Mouse (Mus musculus) A20 (cell line): ENCODE data around the gene Pacrg.

ENCODE experiments used
- DNase-seq: peaks from one replicate; pipeline ENCODE4 v3.0.0-alpha.2; 2011; ENCODE audit warnings: low read depth, low spot score

The Pacrg gene

DNA sequence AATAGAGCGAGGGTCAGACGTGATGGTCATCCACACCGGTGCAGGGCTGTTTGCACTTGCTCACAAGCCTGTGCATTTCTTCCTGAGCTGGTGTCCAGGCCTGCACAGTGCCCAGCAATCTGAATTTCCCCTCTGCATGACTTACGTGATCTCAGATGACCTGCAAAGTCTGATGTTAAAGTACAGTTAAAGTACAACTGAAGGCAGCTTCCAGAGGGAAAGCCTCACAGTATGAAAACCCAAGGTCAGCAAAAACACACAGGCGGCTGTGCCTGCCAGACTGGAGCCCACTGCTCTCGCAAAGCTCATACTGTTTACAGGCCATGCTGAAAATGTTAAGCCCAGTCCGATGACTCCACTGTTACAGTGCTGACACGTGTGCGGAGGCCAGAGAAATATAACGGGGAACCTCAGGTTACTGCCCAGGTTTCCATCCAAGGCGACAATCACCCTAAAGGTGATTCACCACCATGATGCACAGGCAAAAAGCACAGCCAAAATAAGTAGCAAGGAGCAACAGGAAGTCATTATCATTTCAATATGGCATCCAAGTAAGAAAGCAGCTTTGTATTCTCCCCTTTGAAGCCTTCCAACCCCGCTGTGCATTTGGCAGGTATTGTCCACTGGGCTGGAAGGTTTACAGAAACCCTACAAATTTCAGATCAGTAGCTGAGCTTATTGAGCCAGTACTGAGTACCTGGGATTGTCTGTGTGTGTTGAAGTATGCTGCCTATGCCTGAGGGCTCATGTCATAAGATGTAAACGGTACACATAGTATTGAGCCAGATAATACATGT is 213.6 kb downstream of the Pacrg start:
- DNase-seq = no peak

DNA sequence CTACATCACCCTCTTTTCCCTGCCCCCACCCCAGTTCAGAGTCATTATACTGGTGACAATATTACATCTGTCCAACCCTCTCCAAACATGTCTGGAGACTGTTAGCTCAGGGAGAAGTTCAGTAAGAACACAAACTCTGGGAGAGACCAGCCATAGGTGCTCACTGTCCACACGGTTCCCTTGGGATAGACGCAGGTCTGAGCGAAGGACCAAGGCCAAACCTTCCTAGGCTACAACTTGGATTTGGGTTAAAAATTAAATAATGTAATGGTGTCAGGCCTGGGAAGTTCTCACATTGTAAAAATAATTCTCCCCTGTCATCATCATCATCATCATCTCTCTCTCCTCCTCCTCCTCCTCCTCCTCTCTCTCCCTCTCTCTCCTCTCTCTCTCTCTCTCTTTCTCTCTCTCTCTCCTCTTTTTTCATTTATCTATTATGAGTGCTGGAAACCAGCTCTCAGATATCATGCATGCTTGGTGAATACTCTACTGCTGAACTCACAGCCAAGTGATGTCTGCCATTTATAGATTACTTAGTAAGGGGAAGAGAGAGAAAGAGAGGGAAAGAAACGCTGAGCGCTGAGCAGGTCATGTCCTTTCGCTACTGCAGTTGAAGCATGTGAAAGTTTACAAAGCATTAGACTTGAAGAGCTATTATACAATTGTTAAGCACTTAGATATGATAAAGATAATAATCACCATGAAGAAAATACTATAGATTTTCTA is 215.2 kb downstream of the Pacrg start:
- no peak for DNase-seq

DNA sequence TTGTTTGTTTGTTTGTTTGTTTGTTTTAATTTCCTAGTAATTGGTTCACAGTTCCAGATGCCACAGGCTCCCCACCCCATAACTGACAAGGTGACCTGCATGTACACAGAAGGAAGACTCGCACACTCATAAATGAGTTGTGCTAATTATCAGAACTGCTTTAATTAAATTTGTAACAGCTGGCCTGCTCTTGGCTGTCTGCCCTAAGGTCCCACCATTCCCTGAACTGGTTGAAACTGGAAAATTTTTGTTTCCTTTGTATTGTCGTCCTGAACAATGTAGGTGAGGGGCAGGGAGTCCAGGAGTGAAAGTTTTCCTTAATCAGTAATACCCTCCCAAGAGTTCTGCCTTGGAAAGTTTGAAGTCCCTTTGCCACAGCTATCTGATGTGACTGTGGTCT is 219.5 kb downstream of the Pacrg start:
- DNase-seq = no peak

DNA sequence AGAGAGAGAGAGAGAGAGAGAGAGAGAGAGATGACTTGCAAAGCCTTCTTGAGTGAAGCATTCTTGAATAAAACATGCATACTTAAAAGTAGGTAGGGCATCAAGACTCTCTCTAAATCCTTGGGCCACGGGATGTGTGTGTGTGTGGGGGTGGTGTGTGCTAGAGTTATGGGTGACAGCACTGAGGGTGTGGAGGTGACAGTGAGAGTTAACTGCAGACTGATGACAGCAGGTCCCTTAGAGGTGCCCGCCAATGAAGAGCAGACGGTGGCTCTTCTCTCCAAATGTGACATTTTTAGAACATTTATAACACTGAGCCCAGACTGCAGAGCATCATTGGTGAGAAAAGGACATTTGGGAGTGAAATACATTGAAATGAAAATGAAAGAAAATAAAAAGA is 220.2 kb downstream of the Pacrg start:
- DNase-seq = no peak

DNA sequence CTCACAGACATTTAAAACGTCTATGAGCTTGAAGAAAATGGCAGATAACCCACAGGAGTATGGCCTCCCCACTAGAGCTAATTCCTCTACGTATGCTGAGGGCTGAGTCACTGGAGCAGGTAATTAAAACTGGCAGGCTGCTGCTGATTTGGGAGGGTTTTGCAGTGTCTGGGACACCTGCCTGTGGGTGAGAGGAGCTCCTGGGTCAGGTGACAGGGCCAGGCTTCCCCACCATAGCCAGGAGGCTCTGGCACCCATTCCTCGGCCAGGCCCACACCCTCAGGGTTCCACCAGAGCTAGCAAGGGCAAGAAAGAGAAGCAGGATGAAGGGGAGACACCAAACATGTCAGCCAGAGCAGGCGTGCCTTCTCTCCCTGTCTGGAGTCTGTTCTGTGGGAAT is 222.5 kb downstream of the Pacrg start:
- DNase-seq = no peak

GRCm38 (mm10) chr17:10615611-10616010 is 224.5 kb downstream of the Pacrg start:
- no peak for DNase-seq

DNA sequence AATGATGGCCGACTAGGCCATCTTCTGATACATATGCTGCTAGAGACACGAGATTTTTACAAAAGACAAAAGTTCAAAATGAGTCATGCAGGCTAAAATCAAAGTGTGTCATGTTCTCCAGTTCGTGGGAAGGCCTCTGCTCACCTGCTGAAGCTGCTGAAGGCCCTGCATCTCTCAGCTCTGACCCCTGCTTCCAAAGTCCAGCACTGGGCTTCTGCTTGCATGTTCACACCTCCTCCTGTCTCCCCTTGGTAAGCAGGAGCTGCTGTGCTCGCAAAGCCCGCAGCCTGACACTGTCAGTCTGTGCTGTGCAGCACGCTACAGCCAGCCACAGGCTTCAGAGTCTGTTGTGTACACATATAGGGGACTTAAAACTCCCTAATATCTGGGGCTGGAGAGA is 225.4 kb downstream of the Pacrg start:
- DNase-seq = no peak

DNA sequence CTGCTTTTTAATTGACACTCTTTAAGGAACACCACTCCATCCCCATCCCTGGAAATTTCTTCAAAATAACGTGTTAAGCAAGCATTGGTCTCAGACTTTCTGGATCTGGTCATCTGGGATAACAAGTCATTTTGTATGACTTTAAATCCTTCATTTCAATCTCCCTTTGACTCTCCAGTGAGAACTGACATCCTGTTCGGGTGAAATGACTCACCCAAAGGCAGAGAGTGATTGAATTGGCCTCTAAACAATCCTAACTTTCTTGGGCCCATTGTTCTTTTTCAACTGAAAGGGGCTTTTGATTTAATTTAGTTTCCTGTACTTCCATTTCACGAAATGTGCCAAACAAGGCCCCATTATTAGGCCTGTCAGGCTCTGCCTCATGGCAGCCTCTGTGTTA is 228.5 kb downstream of the Pacrg start:
- DNase-seq = no peak

DNA sequence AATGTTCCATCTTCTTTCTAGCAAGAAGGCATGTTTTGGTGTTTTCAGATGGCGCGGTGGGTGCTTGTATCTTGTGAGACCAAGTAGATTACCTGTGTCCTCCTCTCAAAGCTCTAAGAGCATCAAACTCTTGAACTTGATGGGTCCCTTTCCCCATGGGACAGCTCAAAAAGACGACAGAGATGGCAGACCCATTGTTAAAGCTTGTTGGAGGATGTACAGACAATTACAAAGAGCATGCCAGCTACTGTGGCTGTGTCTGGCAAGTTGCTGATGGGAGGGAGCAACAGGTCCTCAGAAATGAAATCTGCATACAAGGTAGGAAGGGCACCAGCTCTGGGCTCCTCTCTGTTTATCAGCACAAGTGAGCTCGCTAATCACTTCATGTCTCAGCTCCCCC is 232.0 kb downstream of the Pacrg start:
- DNase-seq = no peak

GRCm38 (mm10) chr17:10606090-10606489 is 234.0 kb downstream of the Pacrg start:
- no peak for DNase-seq

DNA sequence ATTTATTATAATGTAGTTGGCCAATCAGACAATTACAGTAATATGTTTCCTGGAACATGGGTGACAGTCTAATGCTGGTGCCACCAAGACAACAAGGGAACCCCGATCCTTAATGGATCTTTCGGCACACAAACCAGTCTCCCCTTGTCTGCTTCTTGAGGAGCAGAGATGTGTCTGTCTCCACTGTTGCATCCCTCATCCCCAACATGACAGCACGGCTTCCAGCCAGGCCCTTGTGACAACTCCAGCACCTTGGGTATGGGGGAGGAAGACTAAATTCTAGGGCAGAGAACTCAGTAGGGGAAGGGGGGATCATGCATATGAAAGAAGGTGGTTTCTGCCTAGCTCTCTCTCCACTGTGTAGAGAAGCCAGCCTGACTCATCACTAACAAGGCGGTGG is 242.4 kb downstream of the Pacrg start:
- no peak for DNase-seq

- no peak for DNase-seq
These were observed 250.5 kb downstream of the Pacrg start for GRCm38 (mm10) chr17:10589604-10590003.

DNA sequence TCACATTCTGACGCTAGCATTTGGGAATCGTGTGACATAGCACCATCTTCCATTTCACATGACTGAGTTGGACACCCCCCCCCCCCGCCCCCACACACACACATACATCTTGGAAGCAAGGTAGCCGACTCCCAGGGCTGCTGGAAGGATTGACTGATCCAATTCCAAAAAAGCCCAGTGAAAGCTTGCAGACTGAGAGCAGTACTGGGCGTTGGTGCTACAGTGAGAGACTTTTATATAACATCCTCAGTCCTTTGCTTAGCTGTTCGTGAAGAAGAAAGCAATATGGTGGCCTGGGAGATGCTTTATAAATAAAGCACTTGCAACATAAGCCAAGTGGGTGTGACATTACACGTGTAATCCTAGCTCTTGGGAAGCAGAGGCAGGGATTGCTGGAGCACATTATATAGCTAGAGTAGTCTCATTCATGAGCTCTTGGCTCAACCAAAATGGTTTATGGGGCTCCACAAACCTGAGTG is 251.2 kb downstream of the Pacrg start:
- DNase-seq = no peak

DNA sequence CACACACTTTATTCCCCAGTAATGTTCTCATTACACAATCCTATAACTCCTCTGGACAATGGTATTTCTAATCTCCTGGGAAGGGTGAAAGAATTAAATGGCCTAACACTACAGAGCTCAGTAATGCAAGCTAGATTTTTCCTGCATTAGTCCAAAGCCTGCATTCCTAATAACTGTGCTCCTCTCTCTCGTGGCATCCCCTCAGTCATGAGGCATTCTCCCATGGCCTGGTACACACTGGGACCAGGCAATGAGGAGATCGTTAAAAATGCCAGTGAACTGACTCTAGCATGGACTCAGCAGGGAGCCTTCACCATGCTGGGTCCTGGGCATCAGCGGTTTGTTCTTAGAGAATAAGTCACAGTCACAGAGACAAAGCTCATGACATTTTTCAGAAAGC is 256.8 kb downstream of the Pacrg start:
- DNase-seq = no peak

DNA sequence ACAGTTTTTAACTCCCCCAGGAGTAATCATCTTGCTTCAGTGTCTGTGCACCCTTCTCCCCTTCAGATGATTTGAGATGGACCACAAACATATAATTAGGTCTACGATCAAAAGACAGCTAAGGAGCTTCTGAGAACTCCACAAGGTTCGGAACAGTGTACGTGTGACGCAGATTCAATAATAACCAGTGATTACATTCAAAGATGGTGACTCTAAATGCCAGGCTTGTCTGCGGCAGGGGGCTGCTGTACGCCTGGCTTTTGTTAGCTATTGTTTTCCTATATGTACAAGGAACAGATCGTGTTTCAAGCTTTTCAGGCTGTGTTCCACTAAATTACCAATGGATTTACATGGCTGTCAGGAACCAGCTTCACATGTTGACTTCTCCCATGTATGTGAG is 264.8 kb downstream of the Pacrg start:
- DNase-seq = no peak

DNA sequence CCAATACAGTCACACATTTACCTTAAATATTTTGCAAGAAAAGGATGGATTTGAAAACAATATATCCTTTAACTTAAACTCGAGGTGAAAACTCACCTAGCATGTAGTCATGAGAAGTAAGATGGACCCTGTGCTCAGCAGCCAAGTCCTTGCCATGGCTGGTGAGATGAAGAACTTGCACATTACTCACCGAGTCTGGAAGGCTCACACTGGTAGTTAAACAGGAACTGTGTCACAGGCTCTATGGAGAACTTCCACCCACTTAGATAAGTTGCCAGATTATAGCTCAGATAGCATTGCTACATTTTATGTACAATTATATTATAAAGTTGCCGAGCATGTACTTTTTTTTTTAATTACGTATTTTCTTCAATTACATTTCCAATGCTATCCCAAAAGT is 267.7 kb downstream of the Pacrg start:
- DNase-seq = no peak

- no peak for DNase-seq
These were observed 270.8 kb downstream of the Pacrg start for GRCm38 (mm10) chr17:10569270-10569669.

- DNase-seq = no peak
These were observed 272.7 kb downstream of the Pacrg start for GRCm38 (mm10) chr17:10567411-10567810.

GRCm38 (mm10) chr17:10564191-10564590 is 275.9 kb downstream of the Pacrg start:
- DNase-seq = no peak

DNA sequence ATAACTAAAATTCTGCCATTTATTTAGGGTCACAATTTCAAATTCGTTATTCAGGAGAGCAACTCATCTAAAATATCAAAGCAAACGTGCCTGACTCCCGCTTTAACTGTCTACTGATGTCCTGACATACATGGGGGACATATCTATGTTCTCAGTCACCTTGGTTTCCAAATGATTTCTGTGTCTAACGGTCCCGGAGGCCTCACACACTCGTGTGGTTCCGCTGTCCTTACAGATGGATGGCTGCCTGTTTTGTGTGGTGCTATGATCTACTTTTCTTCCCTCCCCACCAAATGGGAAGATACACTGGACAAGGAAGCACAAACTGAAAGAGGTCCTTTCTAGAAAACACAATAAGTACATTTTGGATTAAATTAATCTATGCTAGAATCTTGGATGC is 277.2 kb downstream of the Pacrg start:
- DNase-seq = no peak

GRCm38 (mm10) chr17:10560053-10560452 is 280.1 kb downstream of the Pacrg start:
- no peak for DNase-seq

DNA sequence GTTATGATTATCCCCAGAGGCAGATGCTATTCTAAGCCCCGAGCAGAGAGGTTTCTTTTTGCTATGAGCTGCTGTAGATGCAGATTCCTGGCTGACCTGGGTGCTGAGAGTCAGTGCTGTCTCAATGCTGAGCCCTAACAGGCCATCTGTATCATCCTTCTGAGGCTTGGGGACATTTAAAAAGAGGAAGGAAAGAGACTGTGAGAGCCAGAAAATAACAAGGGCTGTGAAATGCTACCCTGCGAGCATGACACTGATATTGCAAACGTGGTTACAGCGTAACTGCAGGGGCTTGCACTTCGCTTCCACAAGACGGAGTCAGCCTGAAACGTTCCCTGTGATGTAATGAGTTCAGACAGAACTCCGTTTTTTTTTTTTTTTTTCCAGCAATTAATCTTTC is 281.4 kb downstream of the Pacrg start:
- DNase-seq = no peak
